In genomic region chr16:42782091-42782679, GRCm38 (mm10) we compare ENCODE assay signal across 9 mouse cellular contexts.
DNase-seq lines count a peak whose midpoint lies in the region; ATAC-seq and TF ChIP-seq lines count a peak whose summit lies in the region.
"Had no signal": no experiment of that assay in that cellular context is flagged by ENCODE, and none has a peak within 500 bp of the region (broad histone marks: within the 10 kb centered on the region; RNA-seq: fewer than 3 reads in every experiment).

No protein-coding gene starts in this region.

- no peaks in the 10 kb centered on the region for H3K27me3 ChIP-seq in kidney, adult 2 months (replicated peaks; ENCODE audit: control insufficient read depth, insufficient read depth, low read length)
- H3K27me3 ChIP-seq in limb, embryonic 12.5 days: no peaks in the 10 kb centered on the region
- H3K27me3 ChIP-seq in neural tube, embryonic 14.5 days (ENCODE audit: control insufficient read depth, insufficient read depth, low read length): no peaks in the 10 kb centered on the region
- H3K27me3 ChIP-seq: liver, embryonic 13.5 days had no signal

- 12% methylated on average over 5 of the region's 5 CpGs for WGBS in kidney, adult 2 months
- 6% methylated on average over 5 of the region's 5 CpGs for WGBS in limb, embryonic 12.5 days
- 2% methylated on average over 5 of the region's 5 CpGs for WGBS in neural tube, embryonic 14.5 days

- no peak overlapping the region for H3K4me3 ChIP-seq in cortical plate, adult 2 months (ENCODE audit: insufficient read depth, low read length)
- no peak overlapping the region for H3K4me3 ChIP-seq in kidney, adult 2 months (ENCODE audit: insufficient read depth, low read depth, low read length)
- H3K4me3 ChIP-seq in limb, embryonic 12.5 days (replicated peaks): no peak overlapping the region
- no peak overlapping the region for H3K4me3 ChIP-seq in neural tube, embryonic 14.5 days (ENCODE audit: low read depth, low read length)
- H3K4me3 ChIP-seq: liver, embryonic 13.5 days had no signal

- ATAC-seq in granulocyte monocyte progenitor cell, adult 5-6 weeks (replicated peaks; ENCODE audit: poor library complexity, severe bottlenecking): peak; percentile 76
- ATAC-seq in limb, embryonic 12.5 days (ENCODE audit: insufficient number of reproducible peaks, insufficient read depth, low FRiP score, low TSS enrichment, low read depth): peak; percentile 61; the same call in 1 of the 2 replicates
- ATAC-seq in neural tube, embryonic 14.5 days (ENCODE audit: low read depth): peak; percentile 81

- TF ChIP-seq POLR2A in cortical plate, adult 2 months (IDR thresholded peaks at IDR 0.05; ENCODE audit: extremely low read depth, insufficient read depth, low read length): no peak
- no peak for TF ChIP-seq POLR2A in kidney, adult 2 months (IDR thresholded peaks at IDR 0.05; ENCODE audit: low read depth, low read length)

- peak; percentile 18 for DNase-seq in gastrocnemius, adult 18-20 months (ENCODE audit: low spot score)
- no peak for DNase-seq in gastrocnemius, postnatal 36 days
- DNase-seq in kidney, adult 2 months: peak; percentile 55
- no peak for DNase-seq in spleen, postnatal 14 days (ENCODE audit: low spot score in 2 of 2)
- DNase-seq: liver, embryonic 13.5 days had no signal

- H3K9ac ChIP-seq in limb, embryonic 12.5 days (replicated peaks): no peak overlapping the region
- 0 out of 2 replicates have a peak overlapping the region, but pooled peaks have one; percentile 17 for H3K9ac ChIP-seq in neural tube, embryonic 14.5 days (replicated peaks; ENCODE audit: low read depth, low read length)
- H3K9ac ChIP-seq: liver, embryonic 13.5 days had no signal

- H3K27ac ChIP-seq in cortical plate, adult 2 months (ENCODE audit: insufficient read depth, low read length): no peak overlapping the region
- H3K27ac ChIP-seq in kidney, adult 2 months (ENCODE audit: insufficient read depth, low read depth, low read length): no peak overlapping the region
- 0 out of 2 replicates have a peak overlapping the region, but pooled peaks have one; percentile 12 for H3K27ac ChIP-seq in limb, embryonic 12.5 days
- peak overlapping the region; percentile 44 for H3K27ac ChIP-seq in neural tube, embryonic 14.5 days (ENCODE audit: low read depth, low read length)
- H3K27ac ChIP-seq: liver, embryonic 13.5 days had no signal

- H3K9me3 ChIP-seq in limb, embryonic 12.5 days: no peaks in the 10 kb centered on the region
- H3K9me3 ChIP-seq in neural tube, embryonic 14.5 days (ENCODE audit: control insufficient read depth, low read length): no peaks in the 10 kb centered on the region
- H3K9me3 ChIP-seq: liver, embryonic 13.5 days had no signal

- H3K36me3 ChIP-seq in kidney, adult 2 months (ENCODE audit: control insufficient read depth, insufficient read depth, low read length): no peaks in the 10 kb centered on the region
- H3K36me3 ChIP-seq in limb, embryonic 12.5 days: no peaks in the 10 kb centered on the region
- H3K36me3 ChIP-seq in neural tube, embryonic 14.5 days (ENCODE audit: control insufficient read depth, insufficient read depth, low read length): no peaks in the 10 kb centered on the region
- H3K36me3 ChIP-seq: liver, embryonic 13.5 days had no signal

- peak overlapping the region; percentile 27 for H3K4me2 ChIP-seq in limb, embryonic 12.5 days
- 0 out of 2 replicates have a peak overlapping the region, but pooled peaks have one; percentile 21 for H3K4me2 ChIP-seq in neural tube, embryonic 14.5 days (ENCODE audit: low read depth, low read length)
- H3K4me2 ChIP-seq: liver, embryonic 13.5 days had no signal

- H3K4me1 ChIP-seq in cortical plate, adult 2 months (ENCODE audit: control insufficient read depth, insufficient read depth, low read length): no peaks in the 10 kb centered on the region; the same call in 1 of the 2 replicates
- H3K4me1 ChIP-seq in kidney, adult 2 months (ENCODE audit: control insufficient read depth, insufficient read depth, low read length): no peaks in the 10 kb centered on the region
- peaks cover 14% of the 10 kb centered on the region for H3K4me1 ChIP-seq in limb, embryonic 12.5 days (replicated peaks)
- H3K4me1 ChIP-seq in neural tube, embryonic 14.5 days (ENCODE audit: control insufficient read depth, insufficient read depth, low read length): peaks cover 15% of the 10 kb centered on the region; the same call in 1 of the 2 replicates
- H3K4me1 ChIP-seq: liver, embryonic 13.5 days had no signal

- intact Hi-C loops in gastrocnemius, postnatal 36 days (cut with DNase I): loop anchor here (5.0 to 10.0 kb wide), 2 partner anchors 505 to 597 kb away; no protein-coding TSS in a partner anchor

- TF ChIP-seq CTCF in cortical plate, adult 2 months (IDR thresholded peaks at IDR 0.05; ENCODE audit: extremely low read depth, insufficient read depth, low read length): peak; percentile 57; the same call in 1 of the 2 replicates
- 0 out of 2 replicates have a peak, but pooled peaks have one; percentile 9 for TF ChIP-seq CTCF in kidney, adult 2 months (conservative IDR thresholded peaks at IDR 0.05; ENCODE audit: insufficient read depth, insufficient read length, low read depth, low read length)

Comparison
In these comparisons a context has a peak if more than half of its experiments do, and no peak if none do; other contexts are left out.
1. DNase-seq: peak in gastrocnemius, adult 18-20 months (single experiment) and kidney, adult 2 months (single experiment); none in gastrocnemius, postnatal 36 days (0 of 2) and spleen, postnatal 14 days (0 of 2).
2. H3K27ac ChIP-seq: peak in limb, embryonic 12.5 days (single experiment) and neural tube, embryonic 14.5 days (single experiment); none in cortical plate, adult 2 months (single experiment) and kidney, adult 2 months (single experiment).
3. Peak in every context shown above with its lines, with median percentiles within 50 percentile points of each other: ATAC-seq.